Mouse (Mus musculus) E14TG2a.4 (cell line): Measurements from ENCODE around the gene Cass4.

Experiments used
- H3K27me3 ChIP-seq: 2 replicates; pipeline ENCODE4 v1.6.1; 2014; ENCODE audit warnings: low read length, control low read depth; ENCODE audit not compliant: insufficient read depth
- H3K36me3 ChIP-seq: 2 replicates; pipeline ENCODE4 v1.6.1; 2014; ENCODE audit warnings: low read length, control low read depth; ENCODE audit not compliant: insufficient read depth
- H3K4me1 ChIP-seq: replicated peaks from 2 replicates; pipeline ENCODE4 v1.6.1; 2014; ENCODE audit warnings: low read depth, low read length, control low read depth
- H3K4me3 ChIP-seq: replicated peaks from 2 replicates; pipeline ENCODE4 v1.5.1; 2014; ENCODE audit warnings: mild to moderate bottlenecking, low read length
- H3K9me3 ChIP-seq: 2 replicates; pipeline ENCODE4 v1.6.1; 2014; ENCODE audit warnings: low read length, control low read depth
- CTCF ChIP-seq: conservative IDR thresholded peaks from 2 replicates; pipeline ENCODE4 v1.5.1; 2014; ENCODE audit warnings: low read length
- NANOG ChIP-seq: IDR thresholded peaks from 2 replicates; pipeline ENCODE4 v1.6.1; 2014; ENCODE audit warnings: borderline replicate concordance, low read length, mixed read lengths
- POU5F1 ChIP-seq: IDR thresholded peaks from 2 replicates; pipeline ENCODE4 v1.6.1; 2014; ENCODE audit warnings: low read length, borderline replicate concordance

The Cass4 gene

DNA sequence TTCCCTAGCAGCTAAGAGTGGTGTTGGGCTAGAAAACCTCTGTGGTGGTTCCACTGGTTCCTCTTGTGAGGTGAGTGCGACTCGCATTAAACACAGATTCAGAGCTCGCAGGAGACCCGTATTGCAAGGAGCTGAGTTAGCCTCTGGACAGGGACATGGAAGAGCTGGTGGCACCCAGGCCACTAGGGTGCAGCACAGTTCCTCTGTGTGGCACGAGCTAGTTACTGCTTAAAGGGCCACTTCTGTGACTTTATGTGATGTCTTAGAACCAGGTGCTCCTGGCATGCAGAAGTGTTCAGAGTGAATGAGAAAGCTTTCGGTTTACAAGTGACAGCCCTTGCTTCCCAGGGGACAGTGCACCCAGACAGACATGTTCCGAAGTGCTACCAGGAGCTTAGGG lies 15.3 kb upstream of the Cass4 start:
- Histone ChIP-seq H3K4me3 (no peak overlapping the region), H3K4me1 (peaks cover 88% of the 10 kb centered on the region), H3K27me3 (no peaks in the 10 kb centered on the region), H3K9me3 (no peaks in the 10 kb centered on the region), H3K36me3 (peaks cover 96% of the 10 kb centered on the region)
- TF ChIP-seq POU5F1 = no peak
- no peak for TF ChIP-seq NANOG
- TF ChIP-seq CTCF = peak; percentile 23

DNA sequence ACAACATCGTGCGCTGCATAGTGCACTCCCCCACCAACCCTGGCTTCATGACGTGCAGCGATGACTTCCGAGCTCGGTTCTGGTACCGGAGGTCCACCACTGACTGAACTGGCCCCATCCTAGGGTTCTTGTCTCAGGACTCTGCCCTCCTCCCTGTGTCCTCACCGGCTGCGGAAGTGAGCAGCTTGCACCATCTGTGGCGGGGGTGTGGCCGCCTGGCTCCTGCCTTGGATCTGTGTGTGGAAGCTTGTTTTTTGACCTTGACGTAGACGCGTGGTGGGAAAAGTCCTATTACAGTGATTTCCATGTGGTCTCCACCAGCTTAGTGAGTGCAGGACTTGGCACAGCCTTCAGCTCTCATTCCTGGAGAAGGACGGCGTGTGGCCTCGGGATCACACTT lies 13.1 kb upstream of the Cass4 start:
- H3K36me3 ChIP-seq = peaks cover 79% of the 10 kb centered on the region
- H3K4me3 ChIP-seq = peak overlapping the region; percentile 41
- no peak for TF ChIP-seq POU5F1
- TF ChIP-seq NANOG = no peak
- no peak for TF ChIP-seq CTCF
- H3K4me1 ChIP-seq = peaks cover 74% of the 10 kb centered on the region
- H3K9me3 ChIP-seq = no peaks in the 10 kb centered on the region
- H3K27me3 ChIP-seq = no peaks in the 10 kb centered on the region

GRCm38 (mm10) chr2:172381341-172381740 lies 12.3 kb upstream of the Cass4 start:
- TF ChIP-seq CTCF = no peak
- H3K36me3 ChIP-seq = peaks cover 71% of the 10 kb centered on the region
- H3K4me3 ChIP-seq = peak overlapping the region; percentile 41; the same call in 1 of the 2 replicates
- no peaks in the 10 kb centered on the region for H3K9me3 ChIP-seq
- H3K27me3 ChIP-seq = no peaks in the 10 kb centered on the region
- H3K4me1 ChIP-seq = peaks cover 65% of the 10 kb centered on the region

DNA sequence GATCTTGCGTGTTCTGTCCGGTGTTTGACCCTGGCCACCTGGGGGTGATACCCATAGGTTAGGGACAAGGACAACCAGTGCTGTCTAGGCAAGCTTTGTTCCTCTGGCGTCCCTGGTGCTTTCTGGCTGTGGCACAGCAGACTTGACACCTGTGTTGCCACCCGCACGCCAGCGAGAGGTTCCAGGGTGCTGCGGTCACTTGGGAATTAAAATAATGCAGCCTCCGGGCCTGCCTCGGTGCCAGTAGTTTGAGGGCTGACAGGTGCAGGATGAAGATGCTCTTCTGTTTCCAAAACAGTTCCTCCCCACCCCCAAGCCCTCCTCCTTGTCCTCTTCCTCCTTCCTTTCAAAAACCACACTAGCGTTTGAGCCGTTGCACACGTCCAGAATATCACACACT lies 11.7 kb upstream of the Cass4 start:
- Histone ChIP-seq H3K4me1 (peaks cover 65% of the 10 kb centered on the region), H3K4me3 (no peak overlapping the region), H3K36me3 (peaks cover 67% of the 10 kb centered on the region), H3K27me3 (no peaks in the 10 kb centered on the region), H3K9me3 (no peaks in the 10 kb centered on the region)
- no peak for TF ChIP-seq POU5F1
- no peak for TF ChIP-seq NANOG
- no peak for TF ChIP-seq CTCF

GRCm38 (mm10) chr2:172384715-172385114 lies 8.9 kb upstream of the Cass4 start:
- H3K4me1 ChIP-seq = peaks cover 38% of the 10 kb centered on the region
- no peaks in the 10 kb centered on the region for H3K27me3 ChIP-seq
- TF ChIP-seq POU5F1 (no peak), NANOG (no peak), CTCF (no peak)
- H3K4me3 ChIP-seq = no peak overlapping the region
- peaks cover 39% of the 10 kb centered on the region for H3K36me3 ChIP-seq
- no peaks in the 10 kb centered on the region for H3K9me3 ChIP-seq

DNA sequence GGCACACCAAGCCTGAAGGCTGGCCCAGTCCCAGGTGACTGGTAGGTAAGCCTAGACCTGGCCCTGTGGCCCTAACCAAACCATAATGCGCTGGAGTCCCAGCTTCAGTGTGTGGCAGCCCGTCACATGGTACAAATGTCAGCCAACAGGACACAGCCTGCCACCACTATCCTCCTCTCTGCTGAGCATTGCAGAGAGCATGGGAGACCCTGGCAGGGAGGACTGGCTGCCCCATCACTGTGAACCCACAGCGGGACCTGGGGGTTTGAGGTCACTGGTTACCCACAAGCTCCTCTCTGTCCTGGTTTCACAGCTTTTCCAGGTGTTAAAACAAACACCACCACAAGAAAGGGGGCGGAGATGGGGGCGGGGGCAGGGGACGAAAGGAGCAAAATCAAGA lies 3.3 kb upstream of the Cass4 start:
- no peak overlapping the region for H3K4me3 ChIP-seq
- H3K9me3 ChIP-seq = no peaks in the 10 kb centered on the region
- H3K36me3 ChIP-seq = no peaks in the 10 kb centered on the region
- H3K4me1 ChIP-seq = peaks cover 50% of the 10 kb centered on the region
- H3K27me3 ChIP-seq = no peaks in the 10 kb centered on the region
- TF ChIP-seq NANOG (no peak), CTCF (no peak), POU5F1 (no peak)

- Histone ChIP-seq H3K4me1 (peaks cover 62% of the 10 kb centered on the region), H3K9me3 (no peaks in the 10 kb centered on the region), H3K4me3 (no peak overlapping the region), H3K36me3 (no peaks in the 10 kb centered on the region), H3K27me3 (no peaks in the 10 kb centered on the region)
- TF ChIP-seq CTCF (no peak), POU5F1 (no peak), NANOG (no peak)
These were observed 1.5 kb upstream of the Cass4 start for GRCm38 (mm10) chr2:172392041-172392521.

- H3K4me1 ChIP-seq = peaks cover 75% of the 10 kb centered on the region
- TF ChIP-seq POU5F1 (no peak), NANOG (no peak), CTCF (no peak)
- H3K36me3 ChIP-seq = no peaks in the 10 kb centered on the region
- no peaks in the 10 kb centered on the region for H3K9me3 ChIP-seq
- H3K4me3 ChIP-seq = peak overlapping the region; percentile 68
- H3K27me3 ChIP-seq = no peaks in the 10 kb centered on the region
These were observed 428 bp downstream of the Cass4 start for GRCm38 (mm10) chr2:172394052-172394392.

GRCm38 (mm10) chr2:172394671-172395070 lies 1.1 kb downstream of the Cass4 start:
- H3K4me1 ChIP-seq = peaks cover 82% of the 10 kb centered on the region
- TF ChIP-seq POU5F1 (no peak), NANOG (no peak), CTCF (no peak)
- H3K27me3 ChIP-seq = no peaks in the 10 kb centered on the region
- peak overlapping the region; percentile 68 for H3K4me3 ChIP-seq
- no peaks in the 10 kb centered on the region for H3K36me3 ChIP-seq
- H3K9me3 ChIP-seq = no peaks in the 10 kb centered on the region
